7 mouse cellular contexts compared by ENCODE assay signal in genomic region chr10:81266211-81267105, GRCm38 (mm10). TPM values are rescaled to one million over a fixed set of nuclear protein-coding genes. Genes with fewer than 3 reads are reported as not detected.
DNase-seq lines count a peak whose midpoint lies in the region; ATAC-seq lines count a peak whose summit lies in the region.

Mrpl54 (minus strand) TSS chr10:81266934.
Apba3 (plus strand) TSS chr10:81266960.

- under 1% methylated on average over 48 of the region's 48 CpGs for WGBS in intestine, embryonic 15.5 days
- WGBS in midbrain, embryonic 10.5 days: under 1% methylated on average over 48 of the region's 48 CpGs

- peaks cover 13% of the 10 kb centered on the region for H3K4me1 ChIP-seq in intestine, embryonic 15.5 days (replicated peaks)
- peaks cover 23% of the 10 kb centered on the region for H3K4me1 ChIP-seq in midbrain, embryonic 10.5 days

- H3K4me2 ChIP-seq in intestine, embryonic 15.5 days (replicated peaks): peak within 1 kb of the TSS; percentile 68

- peak within 1 kb of the TSS; percentile 88 for H3K27ac ChIP-seq in intestine, embryonic 15.5 days
- H3K27ac ChIP-seq in midbrain, embryonic 10.5 days (replicated peaks): peak within 1 kb of the TSS; percentile 96

- ATAC-seq in intestine, embryonic 15.5 days: peak; percentile 95

- H3K36me3 ChIP-seq in intestine, embryonic 15.5 days: peaks cover 21% of the 10 kb centered on the region
- H3K36me3 ChIP-seq in midbrain, embryonic 10.5 days: peaks cover 57% of the 10 kb centered on the region

- no peaks in the 10 kb centered on the region for H3K9me3 ChIP-seq in intestine, embryonic 15.5 days
- H3K9me3 ChIP-seq in midbrain, embryonic 10.5 days (replicated peaks): no peaks in the 10 kb centered on the region

- H3K9ac ChIP-seq in intestine, embryonic 15.5 days: peak within 1 kb of the TSS; percentile 79

- peak; percentile 94 to 95 for DNase-seq in adrenal gland, adult 18-20 months (ENCODE audit: low spot score in 2 of 2)
- peak; percentile 100 for DNase-seq in embryo, embryonic 11 days
- peak; percentile 95 to 96 for DNase-seq in gastrocnemius, postnatal 36 days
- DNase-seq in left cerebral cortex, postnatal 25 days (ENCODE audit: low spot score in 2 of 2): peak; percentile 96 to 98
- peak; percentile 96 for DNase-seq in midbrain, embryonic 10.5 days (ENCODE audit: low spot score)
- peak; percentile 96 for DNase-seq in right cerebral cortex, postnatal 4 days

- H3K27me3 ChIP-seq in intestine, embryonic 15.5 days (replicated peaks): no peaks in the 10 kb centered on the region
- H3K27me3 ChIP-seq in midbrain, embryonic 10.5 days (ENCODE audit: low read depth, poor library complexity, severe bottlenecking): no peaks in the 10 kb centered on the region

- peak within 1 kb of the TSS; percentile 72 for H3K4me3 ChIP-seq in intestine, embryonic 15.5 days (replicated peaks)
- peak within 1 kb of the TSS; percentile 64 for H3K4me3 ChIP-seq in midbrain, embryonic 10.5 days

- intact Hi-C loops in gastrocnemius, postnatal 36 days (cut with DNase I): no loop called here
- intact Hi-C loops in left cerebral cortex, postnatal 25 days (cut with DNase I): no loop called here

RNA-seq across cellular contexts. Expression of gene Mrpl54, which starts in this region (rescaled TPM):
- total RNA-seq in adrenal gland, adult 18-20 months (2021): 100 to 1,000 TPM; 105 to 111 TPM
- total RNA-seq in gastrocnemius, postnatal 36 days (2021): 10 to 100 TPM; 90.6 to 91.0 TPM
- polyA plus RNA-seq in intestine, embryonic 15.5 days (2015; fragmentation: Nextera tagmentation; extraction: Ambion mirVana): 242 and 245 TPM in 2 replicates
- total RNA-seq in left cerebral cortex, postnatal 25 days (2021): 10 to 100 TPM; 42.5 to 47.3 TPM
- 229 and 258 TPM in 2 replicates for polyA plus RNA-seq in midbrain, embryonic 10.5 days (2016; fragmentation: Nextera tagmentation; extraction: Ambion mirVana)

RNA-seq across cellular contexts. Expression of gene Apba3, which starts in this region (rescaled TPM):
- total RNA-seq in adrenal gland, adult 18-20 months (2021): 100 to 1,000 TPM; 104 to 123 TPM
- total RNA-seq in gastrocnemius, postnatal 36 days (2021): 100 to 1,000 TPM in 1 of 2 experiments, 10 to 100 TPM in 1; 98.5 to 102 TPM
- 55.1 and 69.2 TPM in 2 replicates for polyA plus RNA-seq in intestine, embryonic 15.5 days (2015; fragmentation: Nextera tagmentation; extraction: Ambion mirVana)
- total RNA-seq in left cerebral cortex, postnatal 25 days (2021): 10 to 100 TPM; 38.6 to 40.0 TPM
- 50.5 and 55.5 TPM in 2 replicates for polyA plus RNA-seq in midbrain, embryonic 10.5 days (2016; fragmentation: Nextera tagmentation; extraction: Ambion mirVana)

Comparison
In these comparisons a context has a peak if more than half of its experiments do, and no peak if none do; other contexts are left out.
1. Peak in every context shown above with its lines: DNase-seq, ATAC-seq, H3K4me3 ChIP-seq and H3K27ac ChIP-seq.